Mouse (Mus musculus) thymus, adult 2 months (tissue): Measurements from ENCODE around the gene Rabac1. TPM values are rescaled to one million over a fixed set of nuclear protein-coding genes. Genes with fewer than 3 reads are reported as not detected.

ENCODE experiments used
- DNase-seq: peaks from one replicate; pipeline ENCODE4 v3.0.0; 2021
- H3K27ac ChIP-seq: fragments of 200-500 bp; 2 replicates; pipeline ENCODE4 v1.5.1; 2012; ENCODE audit warnings: low read length, control low read depth; ENCODE audit not compliant: control insufficient read depth, insufficient read depth
- H3K27me3 ChIP-seq: fragments of 200-500 bp; 2 replicates; pipeline ENCODE4 v1.6.1; 2012; ENCODE audit warnings: mild to moderate bottlenecking, low read length, moderate library complexity, mixed read lengths; ENCODE audit not compliant: control insufficient read depth, insufficient read depth
- H3K36me3 ChIP-seq: fragments of 200-500 bp; 2 replicates; pipeline ENCODE4 v1.6.1; 2012; ENCODE audit warnings: mild to moderate bottlenecking, low read length, moderate library complexity; ENCODE audit not compliant: control insufficient read depth, insufficient read depth
- H3K4me1 ChIP-seq: fragments of 200-500 bp; replicated peaks from 2 replicates; pipeline ENCODE4 v1.6.1; 2012; ENCODE audit warnings: low read length; ENCODE audit not compliant: control insufficient read depth, insufficient read depth
- H3K4me3 ChIP-seq: fragments of 200-500 bp; 2 replicates; pipeline ENCODE4 v1.5.1; 2012; ENCODE audit warnings: mild to moderate bottlenecking, low read length, control low read depth, moderate library complexity; ENCODE audit not compliant: control insufficient read depth, insufficient read depth
- CTCF ChIP-seq: fragments of 200-500 bp; IDR thresholded peaks from 2 replicates; pipeline ENCODE4 v1.5.1; 2012; ENCODE audit warnings: mild to moderate bottlenecking, control low read depth, low read length, moderate library complexity, borderline replicate concordance; ENCODE audit not compliant: control insufficient read depth, poor library complexity, insufficient read depth; ENCODE audit errors: extremely low read depth
- POLR2A ChIP-seq: fragments of 200-500 bp; IDR thresholded peaks from 2 replicates; pipeline ENCODE4 v1.6.1; 2012; ENCODE audit warnings: mild to moderate bottlenecking, low read length, control low read depth, moderate library complexity; ENCODE audit not compliant: control insufficient read depth, poor library complexity, insufficient read depth; ENCODE audit errors: extremely low read depth
- WGBS: fragments of 180-500 bp; shearing (Covaris S2); methylation state at CpG from one replicate; pipeline ENCODE4 v1.1.7; 2018; 5-methylcytosine and 5-hydroxymethylcytosine counted together
- polyA plus RNA-seq: library from polyadenylated mRNA; depleted of rRNA; stranded (reverse); fragments of >200 nt; gene quantifications from 2 replicates; pipeline ENCODE4 v1.2.3, GENCODE M21; 2012

The Rabac1 gene
- polyA plus RNA-seq, 1 experiment: 569 TPM

DNA sequence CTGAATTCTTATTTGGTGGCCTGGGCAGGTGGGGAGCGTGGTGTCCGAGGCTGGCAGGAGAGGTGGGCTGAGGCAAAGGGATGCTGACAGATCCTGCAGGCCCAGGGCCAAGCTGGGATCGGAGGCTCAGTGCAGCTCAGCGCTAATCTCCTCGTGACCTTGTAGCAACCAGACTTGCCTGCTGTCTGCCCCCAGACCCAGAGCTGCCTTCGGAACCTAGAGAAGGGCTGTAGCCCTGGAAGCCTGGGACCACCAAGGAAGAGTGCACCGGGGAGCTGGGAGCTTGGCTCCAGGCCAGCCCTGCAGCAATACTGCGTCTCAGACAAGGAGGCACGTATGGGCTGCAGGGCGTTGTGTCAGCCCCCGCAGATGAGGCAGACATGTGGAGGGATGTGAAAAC, 30.7 kb upstream of the Rabac1 start:
- WGBS: 89% methylated on average over 11 of the region's 11 CpGs
- DNase-seq: no peak
- Histone ChIP-seq H3K36me3 (no peaks in the 10 kb centered on the region), H3K27ac (no peak overlapping the region), H3K27me3 (peaks cover 8% of the 10 kb centered on the region; the same call in 1 of the 2 replicates), H3K4me1 (peaks cover 31% of the 10 kb centered on the region), H3K4me3 (no peak overlapping the region)
- no peak for TF ChIP-seq POLR2A
- TF ChIP-seq CTCF: no peak

DNA sequence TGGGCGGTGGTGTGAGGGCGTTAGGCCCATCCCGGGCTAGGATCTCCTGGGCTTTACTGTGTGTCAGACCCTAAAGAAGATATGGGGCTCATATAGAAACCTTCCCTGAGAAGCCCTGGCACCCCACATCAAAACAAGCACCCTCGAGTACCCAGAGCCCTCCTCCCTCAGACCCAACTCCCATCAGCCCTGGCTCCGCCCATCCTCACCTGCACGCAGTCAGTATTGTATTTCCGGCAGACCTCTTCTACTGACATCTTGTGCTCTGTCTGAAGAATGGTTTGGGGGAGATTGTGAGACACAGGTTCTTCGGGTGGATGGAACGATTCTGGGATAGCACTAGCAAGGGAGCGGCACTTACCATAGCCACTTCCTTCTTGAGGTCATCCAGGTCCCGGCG, 28.2 kb upstream of the Rabac1 start:
- TF ChIP-seq POLR2A (no peak; the same call in 1 of the 2 replicates), CTCF (no peak)
- H3K27me3 ChIP-seq: peaks cover 4% of the 10 kb centered on the region; the same call in 1 of the 2 replicates
- peak overlapping the region; percentile 56 for H3K4me3 ChIP-seq
- DNase-seq: peak; percentile 76
- H3K4me1 ChIP-seq: peaks cover 28% of the 10 kb centered on the region
- H3K27ac ChIP-seq: peak overlapping the region; percentile 99
- H3K36me3 ChIP-seq: no peaks in the 10 kb centered on the region
- 37% methylated on average over 12 of the region's 12 CpGs for WGBS

DNA sequence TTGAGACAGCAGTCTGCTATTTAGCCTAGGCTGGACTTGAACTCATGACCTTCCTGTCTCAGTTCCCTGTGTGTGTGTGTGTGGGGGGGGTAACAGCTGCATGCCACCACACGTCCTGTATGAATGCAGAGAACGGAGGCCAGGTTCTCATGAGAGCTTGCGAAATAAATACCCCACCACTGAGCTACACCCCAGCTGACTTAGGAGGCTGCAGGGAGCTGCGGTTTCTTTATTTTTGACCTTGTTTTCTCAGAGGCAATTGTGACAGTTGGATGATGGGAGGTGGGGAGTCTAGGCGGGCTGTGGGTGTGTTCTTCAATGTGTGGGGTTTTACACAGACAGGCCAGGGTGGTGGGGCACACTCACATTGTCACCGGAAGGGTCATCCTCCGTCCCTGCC, 27.7 kb upstream of the Rabac1 start:
- Histone ChIP-seq H3K27me3 (no peaks in the 10 kb centered on the region; the same call in 1 of the 2 replicates), H3K27ac (peak overlapping the region; percentile 99), H3K4me1 (peaks cover 23% of the 10 kb centered on the region), H3K4me3 (peak overlapping the region; percentile 43), H3K36me3 (no peaks in the 10 kb centered on the region)
- peak; percentile 61 for DNase-seq
- peak; percentile 43; the same call in 1 of the 2 replicates for TF ChIP-seq POLR2A
- TF ChIP-seq CTCF: no peak
- WGBS: 33% methylated on average over 7 of the region's 7 CpGs

GRCm38 (mm10) chr7:24993081-24993480, 20.5 kb upstream of the Rabac1 start:
- Histone ChIP-seq H3K4me3 (no peak overlapping the region), H3K4me1 (peaks cover under 1% of the 10 kb centered on the region), H3K27ac (no peak overlapping the region), H3K27me3 (no peaks in the 10 kb centered on the region), H3K36me3 (no peaks in the 10 kb centered on the region)
- TF ChIP-seq POLR2A (no peak), CTCF (no peak)
- DNase-seq: no peak
- WGBS: 79% methylated on average over 6 of the region's 6 CpGs

GRCm38 (mm10) chr7:24990478-24990877, 17.9 kb upstream of the Rabac1 start:
- 89% methylated on average over 8 of the region's 8 CpGs for WGBS
- TF ChIP-seq POLR2A: no peak
- TF ChIP-seq CTCF: no peak
- no peak overlapping the region for H3K4me3 ChIP-seq

DNA sequence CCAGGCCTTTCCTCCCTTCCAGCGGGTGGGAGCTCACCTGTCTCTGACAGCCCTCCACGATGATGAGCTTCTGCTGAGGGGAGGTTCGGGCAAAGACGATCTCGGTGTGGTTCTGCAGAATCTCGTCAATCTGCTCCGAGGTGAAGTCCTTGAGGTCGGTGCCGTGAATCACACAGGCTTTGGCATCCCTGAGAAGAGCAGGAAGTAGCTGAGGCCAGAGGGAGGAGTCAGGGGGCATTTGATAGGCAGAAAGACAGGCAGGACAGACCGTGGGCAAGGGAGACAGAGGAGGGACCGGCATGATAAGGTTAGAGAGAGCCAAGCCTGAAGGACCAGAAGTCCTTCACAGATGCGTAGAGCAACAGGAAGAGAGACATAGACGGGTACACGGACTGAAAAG, 15.4 kb upstream of the Rabac1 start:
- no peak for TF ChIP-seq CTCF
- TF ChIP-seq POLR2A: no peak
- H3K36me3 ChIP-seq: no peaks in the 10 kb centered on the region
- no peak overlapping the region; the same call in 1 of the 2 replicates for H3K27ac ChIP-seq
- H3K27me3 ChIP-seq: no peaks in the 10 kb centered on the region
- H3K4me3 ChIP-seq: 0 out of 2 replicates have a peak overlapping the region, but pooled peaks have one; percentile 3
- no peak for DNase-seq
- WGBS: 58% methylated on average over 14 of the region's 14 CpGs
- peaks cover 7% of the 10 kb centered on the region for H3K4me1 ChIP-seq

More at GRCm38 (mm10) chr7:24990478-24990877, 17.9 kb upstream of the Rabac1 start:
- Histone ChIP-seq H3K36me3 (no peaks in the 10 kb centered on the region), H3K4me1 (peaks cover 7% of the 10 kb centered on the region), H3K27me3 (no peaks in the 10 kb centered on the region), H3K27ac (no peak overlapping the region)
- no peak for DNase-seq

DNA sequence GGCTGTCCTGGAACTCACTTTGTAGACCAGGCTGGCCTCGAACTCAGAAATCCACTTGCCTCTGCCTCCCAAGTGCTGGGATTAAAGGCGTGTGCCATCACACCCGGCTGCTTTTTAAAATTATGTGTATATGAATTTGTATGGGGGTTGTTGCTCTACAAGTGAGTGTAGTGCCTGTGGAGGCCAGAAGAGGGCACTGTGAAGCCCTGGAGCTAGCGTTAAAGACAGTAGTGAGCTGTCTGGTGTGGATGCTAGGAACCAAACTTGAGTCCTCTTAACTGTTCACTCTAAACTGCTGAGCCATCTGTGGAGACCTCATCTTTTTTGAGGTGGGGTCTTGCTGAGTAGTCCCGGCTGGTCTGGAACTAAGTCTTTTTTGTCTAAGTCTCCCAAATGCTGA, 13.2 kb upstream of the Rabac1 start:
- H3K4me1 ChIP-seq: peaks cover 7% of the 10 kb centered on the region
- WGBS: 86% methylated on average over 5 of the region's 5 CpGs
- H3K36me3 ChIP-seq: no peaks in the 10 kb centered on the region
- H3K4me3 ChIP-seq: no peak overlapping the region
- DNase-seq: no peak
- H3K27me3 ChIP-seq: no peaks in the 10 kb centered on the region
- TF ChIP-seq CTCF (no peak), POLR2A (no peak)
- no peak overlapping the region for H3K27ac ChIP-seq
